Mouse (Mus musculus) CD8-positive naive resting alpha-beta T cell, adult 57 days (primary cell): ENCODE data around the gene Smim17. TPM values are rescaled to one million over a fixed set of nuclear protein-coding genes. Genes with fewer than 3 reads are reported as not detected.

ENCODE experiments used
- total RNA-seq: library from RNA; stranded (reverse); gene quantifications from one replicate; pipeline ENCODE4 v1.2.4, GENCODE M21; 2023

Gene Smim17
- total RNA-seq = not detected

DNA sequence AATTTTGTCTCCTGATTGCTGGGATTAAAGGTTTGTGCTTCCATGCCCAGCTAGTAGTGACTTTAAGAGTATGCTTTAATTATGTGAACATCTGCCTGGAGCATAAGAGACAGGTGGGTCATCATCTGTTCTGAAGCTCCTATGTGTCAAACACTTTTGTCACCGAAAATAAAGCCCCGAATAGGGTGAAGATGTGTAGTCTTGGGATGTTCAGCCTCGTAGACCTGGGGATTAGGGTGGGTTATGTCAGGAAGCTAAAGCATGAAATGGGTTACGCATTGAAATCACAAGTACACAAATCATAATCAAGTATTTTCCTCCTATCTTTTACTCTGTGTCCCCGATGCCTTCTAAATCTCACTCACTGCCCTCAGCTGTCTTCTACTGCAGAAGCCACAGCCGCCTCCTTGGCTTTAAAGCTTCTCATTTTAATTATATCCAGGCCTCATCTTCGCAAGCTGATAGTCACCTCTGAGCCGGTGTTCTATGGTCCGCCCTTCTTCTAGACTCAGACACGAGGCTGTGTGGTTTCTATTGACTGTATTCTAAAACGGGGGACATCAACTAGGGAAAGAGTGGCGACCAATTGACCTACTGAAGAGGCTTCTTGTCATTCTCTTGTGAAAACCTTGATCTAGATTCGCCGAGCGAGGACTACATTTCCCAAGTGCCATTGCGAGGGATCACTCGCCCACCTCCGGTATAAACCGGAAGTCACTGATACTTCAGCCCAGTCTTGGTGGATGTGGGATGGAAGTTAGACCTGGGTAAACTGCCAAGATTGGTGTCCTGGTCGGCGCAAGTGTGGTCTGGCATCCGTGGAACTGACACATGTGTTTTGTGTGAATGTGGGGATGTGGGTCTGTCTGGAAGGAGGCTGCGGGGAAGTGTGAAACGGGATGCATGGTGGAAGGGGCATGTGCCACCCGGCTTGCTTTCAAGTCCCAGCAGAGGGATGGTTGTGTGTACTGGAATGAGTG is at the start of gene Smim17:
Gene Smim17, plus strand, starts transcription at position 720 of the 980 bp plus-strand sequence.

GRCm38 (mm10) chr7:6363047-6363488 is 35.4 kb upstream of the Smim17 start, which contains the start of gene Zfp78:
Gene Zfp78 (plus strand): TSS chr7:6363280.

DNA sequence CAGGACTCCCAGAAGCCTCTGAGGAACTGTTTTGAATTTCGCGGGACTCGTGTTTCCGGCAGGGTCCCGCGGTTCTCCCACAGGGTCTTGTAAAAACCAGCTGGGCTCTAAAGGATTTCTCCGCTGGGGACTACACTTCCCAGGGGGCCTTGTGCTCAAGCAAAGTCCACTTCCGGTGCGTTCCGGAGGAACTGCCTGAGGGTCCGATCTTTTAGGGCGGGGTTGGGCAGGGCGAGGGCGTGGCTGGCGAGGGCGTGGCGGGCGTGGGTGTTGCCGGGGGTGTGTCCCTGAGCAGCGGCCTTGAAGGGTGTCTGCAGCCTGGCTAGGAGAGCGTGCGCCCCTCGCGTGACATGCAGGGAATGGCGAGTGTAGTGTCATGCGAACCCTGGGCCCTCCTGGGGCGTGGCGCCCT is 15.5 kb upstream of the Smim17 start, which contains the start of gene Zfp28:
Gene Zfp28, plus strand, starts transcription at position 252 of the 412 bp plus-strand sequence.

DNA sequence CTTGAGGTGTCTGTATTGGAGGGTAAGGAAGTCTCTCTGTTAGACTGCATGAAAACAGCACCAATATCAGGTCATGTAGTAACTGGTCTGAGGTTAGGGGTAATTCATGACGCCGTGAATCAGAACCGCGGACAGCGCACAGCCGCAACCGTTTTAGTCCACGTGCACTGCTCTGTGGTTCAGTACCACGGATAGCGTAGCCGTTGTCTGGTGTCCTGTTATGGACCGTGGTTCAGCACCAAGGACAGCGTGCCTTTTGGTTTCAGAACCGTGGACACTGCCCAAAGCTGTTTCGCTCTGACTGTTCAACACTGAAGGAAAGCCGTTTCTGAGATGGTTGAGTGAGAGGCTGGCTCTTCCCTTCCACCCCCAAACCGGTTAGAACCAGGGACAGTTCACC is 11.5 kb downstream of the Smim17 start, which contains the start of gene Gm20715:
Gene Gm20715, plus strand, starts transcription at position 235 of the 400 bp plus-strand sequence.

GRCm38 (mm10) chr7:6438388-6438787 is 39.9 kb downstream of the Smim17 start, which contains the start of gene Olfr1344:
Gene Olfr1344 (plus strand): TSS chr7:6438688.

GRCm38 (mm10) chr7:6455868-6456267 is 57.4 kb downstream of the Smim17 start, which contains the start of gene Olfr1336:
Gene Olfr1336 (plus strand): TSS chr7:6456168.

GRCm38 (mm10) chr7:6466951-6467350 is 68.4 kb downstream of the Smim17 start, which contains the start of gene Olfr1346:
Gene Olfr1346 (plus strand): TSS chr7:6467101.

Other genes with a start within 250 kb of the Smim17 start
- gene Zfp787, start 242.7 kb upstream of the Smim17 start, total RNA-seq = 34.6 TPM
- gene Zfp444, start 226.5 kb upstream of the Smim17 start, total RNA-seq = 34.4 TPM
- gene Galp, start 201.6 kb upstream of the Smim17 start, total RNA-seq = not detected
- not detected for gene Zscan5b, start 176.4 kb upstream of the Smim17 start, total RNA-seq
- gene Epp13, start 146.0 kb upstream of the Smim17 start, total RNA-seq = not detected
- 4.8 TPM for gene Zfp667, start 112.1 kb upstream of the Smim17 start, total RNA-seq
- 0.70 TPM for gene Zfp583, start 67.4 kb upstream of the Smim17 start, total RNA-seq
- 0.55 TPM for gene Gm3854, start 55.0 kb upstream of the Smim17 start, total RNA-seq
- 2.1 TPM for gene Zfp78, start 35.4 kb upstream of the Smim17 start, total RNA-seq
- 5.7 TPM for gene Zfp28, start 15.4 kb upstream of the Smim17 start, total RNA-seq
- gene Gm20715, start 11.6 kb downstream of the Smim17 start, total RNA-seq = not detected
- not detected for gene Olfr1344, start 40.0 kb downstream of the Smim17 start, total RNA-seq
- gene Olfr1336, start 57.5 kb downstream of the Smim17 start, total RNA-seq = not detected
- gene Olfr1346, start 68.4 kb downstream of the Smim17 start, total RNA-seq = not detected
- not detected for gene Olfr5, start 88.2 kb downstream of the Smim17 start, total RNA-seq
- gene Olfr1347, start 101.0 kb downstream of the Smim17 start, total RNA-seq = not detected
- not detected for gene Olfr1348, start 110.0 kb downstream of the Smim17 start, total RNA-seq
- not detected for gene Olfr1349, start 124.2 kb downstream of the Smim17 start, total RNA-seq
- not detected for gene Olfr1350, start 166.1 kb downstream of the Smim17 start, total RNA-seq